Mouse (Mus musculus): ENCODE measurements at regions not wholly inside any gene's neighbourhood (a gene's known extent, or its start where the extent isn't known, plus 50 kb on each side); places are given as distances from the start of the nearest gene placed in this dataset.

- peak; percentile 59 to 82 for DNase-seq (ENCODE audit: low spot score in 2 of 2)
- no peak overlapping the region for H3K27ac ChIP-seq
- TF ChIP-seq CTCF (conservative IDR thresholded peaks at IDR 0.05) = peak; percentile 99
- H3K4me3 ChIP-seq = no peak overlapping the region
These were observed 341.8 kb upstream of the Mms22l start for GRCm38 (mm10) chr4:24154418-24154817.

- Histone ChIP-seq H3K4me3 (no peak overlapping the region), H3K27ac (no peak overlapping the region)
- DNase-seq (ENCODE audit: low spot score in 2 of 2) = no peak
- TF ChIP-seq CTCF (conservative IDR thresholded peaks at IDR 0.05) = no peak
These were observed 322.5 kb upstream of the Mms22l start for GRCm38 (mm10) chr4:24173750-24174149.

- no peak overlapping the region; the same call in 1 of the 2 replicates for H3K27ac ChIP-seq
- no peak overlapping the region for H3K4me3 ChIP-seq
- peak; percentile 33 for TF ChIP-seq CTCF (conservative IDR thresholded peaks at IDR 0.05)
- peak; percentile 11 to 30 for DNase-seq (ENCODE audit: low spot score in 2 of 2)
These were observed 282.8 kb upstream of the Mms22l start for GRCm38 (mm10) chr4:24213262-24214036.

GRCm38 (mm10) chr4:24214037-24214362 is 282.3 kb upstream of the Mms22l start:
- H3K4me3 ChIP-seq = no peak overlapping the region
- DNase-seq (ENCODE audit: low spot score in 2 of 2) = no peak
- no peak for TF ChIP-seq CTCF (conservative IDR thresholded peaks at IDR 0.05)
- H3K27ac ChIP-seq = peak overlapping the region; percentile 68

- TF ChIP-seq CTCF (conservative IDR thresholded peaks at IDR 0.05) = no peak
These were observed 277.8 kb upstream of the Mms22l start for GRCm38 (mm10) chr4:24218383-24218934.

GRCm38 (mm10) chr4:24219074-24219497 is 277.2 kb upstream of the Mms22l start:
- no peak for DNase-seq (ENCODE audit: low spot score in 2 of 2)
- Histone ChIP-seq H3K4me3 (no peak overlapping the region), H3K27ac (no peak overlapping the region)
- no peak for TF ChIP-seq CTCF (conservative IDR thresholded peaks at IDR 0.05)

More at GRCm38 (mm10) chr4:24218383-24218934, 277.8 kb upstream of the Mms22l start:
- Histone ChIP-seq H3K4me3 (no peak overlapping the region), H3K27ac (no peak overlapping the region)
- DNase-seq (ENCODE audit: low spot score in 2 of 2) = no peak

GRCm38 (mm10) chr4:24219583-24219982 is 276.7 kb upstream of the Mms22l start:
- DNase-seq (ENCODE audit: low spot score in 2 of 2) = no peak
- no peak for TF ChIP-seq CTCF (conservative IDR thresholded peaks at IDR 0.05)
- H3K4me3 ChIP-seq = no peak overlapping the region
- no peak overlapping the region for H3K27ac ChIP-seq

- no peak overlapping the region for H3K27ac ChIP-seq
- no peak overlapping the region for H3K4me3 ChIP-seq
- no peak for DNase-seq (ENCODE audit: low spot score in 2 of 2)
- no peak for TF ChIP-seq CTCF (conservative IDR thresholded peaks at IDR 0.05)
These were observed 251.1 kb upstream of the Mms22l start for GRCm38 (mm10) chr4:24245124-24245523.

- DNase-seq (ENCODE audit: low spot score in 2 of 2) = no peak
- H3K4me3 ChIP-seq = no peak overlapping the region
- no peak overlapping the region for H3K27ac ChIP-seq
- no peak for TF ChIP-seq CTCF (conservative IDR thresholded peaks at IDR 0.05)
These were observed 247.9 kb upstream of the Mms22l start for GRCm38 (mm10) chr4:24248142-24249054.

GRCm38 (mm10) chr4:24249243-24249970 is 246.8 kb upstream of the Mms22l start:
- TF ChIP-seq CTCF (conservative IDR thresholded peaks at IDR 0.05) = peak; percentile 79
- Histone ChIP-seq H3K4me3 (no peak overlapping the region), H3K27ac (no peak overlapping the region)
- peak; percentile 6 to 17 for DNase-seq (ENCODE audit: low spot score in 2 of 2)

- Histone ChIP-seq H3K27ac (no peak overlapping the region), H3K4me3 (no peak overlapping the region)
- DNase-seq (ENCODE audit: low spot score in 2 of 2) = no peak
- TF ChIP-seq CTCF (conservative IDR thresholded peaks at IDR 0.05) = peak; percentile 67
These were observed 218.1 kb upstream of the Mms22l start for GRCm38 (mm10) chr4:24278154-24278553.

Data from layer of hippocampus, adult 2 months (tissue).